Comparison of ENCODE assay signal across 11 mouse cellular contexts in the genomic region with DNA sequence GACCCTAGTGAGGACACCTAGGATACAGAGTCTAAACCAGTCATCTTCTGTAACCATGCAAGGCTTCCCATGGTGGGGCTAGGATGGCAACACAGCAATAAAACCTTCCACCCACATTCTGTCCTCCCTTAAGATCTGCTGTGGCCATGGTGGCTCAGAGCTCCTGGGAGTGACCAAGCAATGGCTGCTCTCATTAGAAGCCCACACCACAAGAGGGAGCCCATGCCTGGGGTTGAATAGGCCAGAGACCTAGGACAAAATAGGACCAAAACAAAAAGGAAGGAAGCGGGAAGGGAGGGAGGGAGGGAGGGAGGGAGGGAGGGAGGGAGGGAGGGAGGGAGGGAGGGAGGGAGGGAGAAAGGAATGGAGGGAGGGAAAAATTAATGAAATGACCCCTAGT. TPM values are rescaled to one million over a fixed set of nuclear protein-coding genes. Genes with fewer than 3 reads are reported as not detected.
DNase-seq lines count a peak whose midpoint lies in the region; ATAC-seq and TF ChIP-seq lines count a peak whose summit lies in the region.
"Had no signal": no experiment of that assay in that cellular context is flagged by ENCODE, and none has a peak within 500 bp of the region (broad histone marks: within the 10 kb centered on the region; RNA-seq: fewer than 3 reads in every experiment).

No protein-coding gene starts in this region.

- H3K4me1 ChIP-seq in liver, embryonic 11.5 days (replicated peaks; ENCODE audit: control insufficient read depth, insufficient read depth, low read length), result peaks cover 17% of the 10 kb centered on the region
- H3K4me1 ChIP-seq in forebrain, postnatal 0 days (ENCODE audit: insufficient read depth), result 0 out of 2 replicates have a peak, but pooled peaks cover 2% of the 10 kb centered on the region
- H3K4me1 ChIP-seq: neural tube, embryonic 12.5 days had no signal

- WGBS in liver, embryonic 11.5 days, result no CpG with 5 or more reads among the region's 1 CpGs
- WGBS in forebrain, postnatal 0 days, result no CpG with 5 or more reads among the region's 1 CpGs

- DNase-seq in cerebellum, postnatal 36 days, result peak; percentile 34 to 44
- no peak for DNase-seq in cerebellum, adult 9-11 months
- DNase-seq in liver, result peak; percentile 42
- DNase-seq in liver, embryonic 11.5 days (ENCODE audit: low spot score), result no peak
- DNase-seq in forebrain, postnatal 0 days, result no peak
- DNase-seq in right cerebral cortex, postnatal 14 days, result no peak
- no peak for DNase-seq in layer of hippocampus, postnatal 36 days
- DNase-seq: thymus, adult 18-20 months had no signal

- no peak for ATAC-seq in liver, embryonic 11.5 days (replicated peaks; ENCODE audit: low FRiP score)
- ATAC-seq in forebrain, postnatal 0 days, result no peak
- peak; percentile 54; the same call in 1 of the 2 replicates for ATAC-seq in megakaryocyte progenitor cell, adult 5-6 weeks (replicated peaks; ENCODE audit: poor library complexity)

- H3K36me3 ChIP-seq in liver, embryonic 11.5 days (ENCODE audit: control insufficient read depth, insufficient read depth, low read length), result no peaks in the 10 kb centered on the region
- peaks cover 13% of the 10 kb centered on the region for H3K36me3 ChIP-seq in forebrain, postnatal 0 days (ENCODE audit: insufficient read depth)

- H3K4me2 ChIP-seq in liver, embryonic 11.5 days, result no peak overlapping the region
- H3K4me2 ChIP-seq in forebrain, postnatal 0 days (ENCODE audit: low read depth), result no peak overlapping the region
- H3K4me2 ChIP-seq: neural tube, embryonic 12.5 days had no signal

- H3K27ac ChIP-seq in liver, embryonic 11.5 days (ENCODE audit: low read depth, low read length), result no peak overlapping the region
- no peak overlapping the region for H3K27ac ChIP-seq in forebrain, postnatal 0 days (ENCODE audit: low read depth, low read length)
- H3K27ac ChIP-seq: neural tube, embryonic 12.5 days had no signal

- no peak overlapping the region for H3K9ac ChIP-seq in liver, embryonic 11.5 days (ENCODE audit: low read depth, low read length)
- H3K9ac ChIP-seq in forebrain, postnatal 0 days, result no peak overlapping the region
- H3K9ac ChIP-seq: neural tube, embryonic 12.5 days had no signal

- no peaks in the 10 kb centered on the region for H3K27me3 ChIP-seq in liver, embryonic 11.5 days (replicated peaks; ENCODE audit: control insufficient read depth, insufficient read depth, low read length)
- no peaks in the 10 kb centered on the region for H3K27me3 ChIP-seq in forebrain, postnatal 0 days (ENCODE audit: insufficient read depth, low read length)
- H3K27me3 ChIP-seq: neural tube, embryonic 12.5 days had no signal

- peak; percentile 33 for TF ChIP-seq CTCF in forebrain, postnatal 0 days (IDR thresholded peaks at IDR 0.05; ENCODE audit: low read depth)

- H3K4me3 ChIP-seq in liver, embryonic 11.5 days (ENCODE audit: low read depth, low read length), result no peak overlapping the region
- no peak overlapping the region for H3K4me3 ChIP-seq in forebrain, postnatal 0 days (ENCODE audit: low read depth, low read length)
- H3K4me3 ChIP-seq: erythroblast, embryonic 14.5 days; neural tube, embryonic 12.5 days had no signal

- H3K9me3 ChIP-seq in liver, embryonic 11.5 days (ENCODE audit: control insufficient read depth, low read length), result no peaks in the 10 kb centered on the region
- no peaks in the 10 kb centered on the region for H3K9me3 ChIP-seq in forebrain, postnatal 0 days (ENCODE audit: low read length)
- H3K9me3 ChIP-seq: neural tube, embryonic 12.5 days had no signal

RNA-seq across cellular contexts. Expression of gene Agpat3, which starts 29.5 kb away (rescaled TPM):
- polyA plus RNA-seq in liver, embryonic 11.5 days (2014; fragmentation: Nextera tagmentation; extraction: Ambion mirVana), result 28.7 and 32.8 TPM in 2 replicates
- total RNA-seq in forebrain, postnatal 0 days (2014; rRNA removed), result 72.9 and 94.9 TPM in 2 replicates
- polyA plus RNA-seq in forebrain, postnatal 0 days (2015; fragmentation: Nextera tagmentation; extraction: Ambion mirVana), result 72.4 and 101 TPM in 2 replicates
- 2.7 and 3.1 TPM in 2 replicates for total RNA-seq in megakaryocyte progenitor cell, adult 5-6 weeks (2015)
- 1.8 and 4.1 TPM in 2 replicates for total RNA-seq in megakaryocyte progenitor cell, adult 5-6 weeks (2017)
- total RNA-seq in layer of hippocampus, postnatal 36 days (2021), result 100 to 1,000 TPM; 207 to 225 TPM

Comparison
In these comparisons a context has a peak if more than half of its experiments do, and no peak if none do; other contexts are left out.
1. DNase-seq: peak in cerebellum, postnatal 36 days (2 of 2) and liver (single experiment); none in cerebellum, adult 9-11 months (single experiment), liver, embryonic 11.5 days (single experiment), forebrain, postnatal 0 days (single experiment), right cerebral cortex, postnatal 14 days (single experiment) and layer of hippocampus, postnatal 36 days (0 of 2).
2. RNA of gene Agpat3, which starts 29.5 kb away (total RNA-seq): 207 to 225 TPM in layer of hippocampus, postnatal 36 days and 72.9 to 94.9 TPM in forebrain, postnatal 0 days; 1.8 to 4.1 TPM in megakaryocyte progenitor cell, adult 5-6 weeks; every median in the first group is over 10 times any median in the second.